In the genomic region with DNA sequence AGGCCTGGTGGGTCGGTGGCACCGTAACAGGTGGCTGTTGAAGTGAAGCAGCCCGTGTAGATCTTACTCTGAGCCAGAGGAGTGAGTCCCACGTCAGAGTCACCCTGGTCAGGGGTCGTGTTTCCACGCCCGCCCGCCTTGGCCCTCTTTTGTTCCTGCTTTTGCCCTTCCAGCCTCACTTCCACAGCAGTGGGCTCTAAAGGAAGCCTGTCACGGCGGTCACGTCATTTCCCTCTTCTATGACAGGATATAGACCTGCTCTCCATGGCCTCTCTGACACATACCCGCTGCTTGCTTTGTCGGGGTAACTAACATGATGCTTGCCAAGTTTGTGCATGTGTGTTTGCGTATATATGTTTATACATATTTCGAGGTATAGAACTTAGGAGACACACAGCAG, we compare ENCODE assay signal across 12 mouse cellular contexts. TPM values are rescaled to one million over a fixed set of nuclear protein-coding genes. Genes with fewer than 3 reads are reported as not detected.
A peak's percentile ranks its signal among the peaks of the same experiment; 100 is the strongest.
DNase-seq lines count a peak whose midpoint lies in the region; ATAC-seq and TF ChIP-seq lines count a peak whose summit lies in the region.
"Had no signal": no experiment of that assay in that cellular context is flagged by ENCODE, and none has a peak within 500 bp of the region (broad histone marks: within the 10 kb centered on the region; RNA-seq: fewer than 3 reads in every experiment).

No protein-coding gene starts in this region.

- peaks cover 5% of the 10 kb centered on the region for H3K36me3 ChIP-seq in forebrain, embryonic 12.5 days (replicated peaks)
- peaks cover 1% of the 10 kb centered on the region for H3K36me3 ChIP-seq in forebrain, embryonic 16.5 days (ENCODE audit: control insufficient read depth, insufficient read depth)
- H3K36me3 ChIP-seq in liver, adult 2 months (ENCODE audit: control insufficient read depth, insufficient read depth, low read length) = no peaks in the 10 kb centered on the region
- H3K36me3 ChIP-seq in liver, embryonic 11.5 days (ENCODE audit: control insufficient read depth, insufficient read depth, low read length) = no peaks in the 10 kb centered on the region; the same call in 1 of the 2 replicates
- peaks cover 7% of the 10 kb centered on the region; the same call in 1 of the 2 replicates for H3K36me3 ChIP-seq in heart, embryonic 16.5 days (ENCODE audit: control insufficient read depth, insufficient read depth)
- H3K36me3 ChIP-seq in megakaryocyte, embryonic 14.5 days (replicated peaks; ENCODE audit: low read length) = peaks cover 78% of the 10 kb centered on the region

- WGBS in forebrain, embryonic 12.5 days = 58% methylated on average over 15 of the region's 15 CpGs
- WGBS in forebrain, embryonic 16.5 days = 54% methylated on average over 15 of the region's 15 CpGs
- 72% methylated on average over 15 of the region's 15 CpGs for WGBS in liver, adult 2 months
- WGBS in liver, embryonic 11.5 days = 71% methylated on average over 15 of the region's 15 CpGs
- WGBS in heart, embryonic 16.5 days = 55% methylated on average over 15 of the region's 15 CpGs

- H3K9me3 ChIP-seq in forebrain, embryonic 12.5 days = no peaks in the 10 kb centered on the region
- no peaks in the 10 kb centered on the region; the same call in 1 of the 2 replicates for H3K9me3 ChIP-seq in forebrain, embryonic 16.5 days (ENCODE audit: control insufficient read depth, low read length)
- peaks cover 1% of the 10 kb centered on the region; the same call in 1 of the 2 replicates for H3K9me3 ChIP-seq in liver, embryonic 11.5 days (ENCODE audit: control insufficient read depth, low read length)
- H3K9me3 ChIP-seq in heart, embryonic 16.5 days (replicated peaks; ENCODE audit: control insufficient read depth, low read length) = peaks cover 1% of the 10 kb centered on the region; the same call in 1 of the 2 replicates
- peaks cover 7% of the 10 kb centered on the region for H3K9me3 ChIP-seq in megakaryocyte, embryonic 14.5 days
- H3K9me3 ChIP-seq: embryonic facial prominence, embryonic 13.5 days had no signal

- H3K4me2 ChIP-seq in forebrain, embryonic 12.5 days = no peak overlapping the region
- H3K4me2 ChIP-seq in forebrain, embryonic 16.5 days (ENCODE audit: low read length) = no peak overlapping the region
- no peak overlapping the region for H3K4me2 ChIP-seq in liver, embryonic 11.5 days
- no peak overlapping the region for H3K4me2 ChIP-seq in heart, embryonic 16.5 days (ENCODE audit: low read depth, low read length)
- H3K4me2 ChIP-seq: embryonic facial prominence, embryonic 13.5 days; midbrain, embryonic 11.5 days had no signal

- no peak overlapping the region for H3K4me3 ChIP-seq in forebrain, embryonic 12.5 days (replicated peaks)
- H3K4me3 ChIP-seq in forebrain, embryonic 16.5 days (replicated peaks; ENCODE audit: low read length) = no peak overlapping the region
- H3K4me3 ChIP-seq in liver, adult 2 months (ENCODE audit: insufficient read depth, low read depth, low read length) = no peak overlapping the region
- H3K4me3 ChIP-seq in liver, embryonic 11.5 days (ENCODE audit: low read depth, low read length) = no peak overlapping the region
- no peak overlapping the region for H3K4me3 ChIP-seq in heart, embryonic 16.5 days (ENCODE audit: low read length)
- H3K4me3 ChIP-seq in megakaryocyte, embryonic 14.5 days (replicated peaks) = peak overlapping the region; percentile 38
- H3K4me3 ChIP-seq: embryonic facial prominence, embryonic 13.5 days had no signal

- TF ChIP-seq POLR2A in liver, adult 2 months (IDR thresholded peaks at IDR 0.05; ENCODE audit: extremely low read depth, insufficient read depth, low read length) = no peak

- no peak for ATAC-seq in forebrain, embryonic 12.5 days (ENCODE audit: low FRiP score)
- ATAC-seq in forebrain, embryonic 16.5 days = no peak
- ATAC-seq in liver, embryonic 11.5 days (replicated peaks; ENCODE audit: low FRiP score) = no peak
- no peak for ATAC-seq in heart, embryonic 16.5 days (replicated peaks; ENCODE audit: extremely low read depth, insufficient read depth, low FRiP score)

- no peak for TF ChIP-seq CTCF in liver, adult 2 months (IDR thresholded peaks at IDR 0.05; ENCODE audit: low read depth, low read length)

- H3K9ac ChIP-seq in forebrain, embryonic 12.5 days = no peak overlapping the region
- H3K9ac ChIP-seq in forebrain, embryonic 16.5 days (replicated peaks; ENCODE audit: low read depth, low read length) = no peak overlapping the region
- no peak overlapping the region for H3K9ac ChIP-seq in liver, adult 2 months (ENCODE audit: low read depth, low read length)
- H3K9ac ChIP-seq in liver, embryonic 11.5 days (ENCODE audit: low read depth, low read length) = no peak overlapping the region
- H3K9ac ChIP-seq in heart, embryonic 16.5 days (ENCODE audit: low read length) = no peak overlapping the region
- H3K9ac ChIP-seq: embryonic facial prominence, embryonic 13.5 days had no signal

- H3K4me1 ChIP-seq in forebrain, embryonic 12.5 days = peaks cover 57% of the 10 kb centered on the region
- H3K4me1 ChIP-seq in forebrain, embryonic 16.5 days (replicated peaks; ENCODE audit: control insufficient read depth, insufficient read depth, low read length) = peaks cover 53% of the 10 kb centered on the region
- H3K4me1 ChIP-seq in liver, adult 2 months (ENCODE audit: control insufficient read depth, insufficient read depth, low read length) = peaks cover 2% of the 10 kb centered on the region; the same call in 1 of the 2 replicates
- peaks cover 36% of the 10 kb centered on the region for H3K4me1 ChIP-seq in liver, embryonic 11.5 days (replicated peaks; ENCODE audit: control insufficient read depth, insufficient read depth, low read length)
- H3K4me1 ChIP-seq in heart, embryonic 16.5 days (ENCODE audit: control insufficient read depth, insufficient read depth, low read length) = peaks cover 39% of the 10 kb centered on the region
- peaks cover 90% of the 10 kb centered on the region for H3K4me1 ChIP-seq in megakaryocyte, embryonic 14.5 days

- H3K27ac ChIP-seq in forebrain, embryonic 12.5 days = 0 out of 2 replicates have a peak overlapping the region, but pooled peaks have one; percentile 25
- no peak overlapping the region for H3K27ac ChIP-seq in forebrain, embryonic 16.5 days (ENCODE audit: low read length)
- peak overlapping the region; percentile 18; the same call in 1 of the 2 replicates for H3K27ac ChIP-seq in liver, adult 2 months (replicated peaks; ENCODE audit: insufficient read depth, low read depth, low read length)
- no peak overlapping the region; the same call in 1 of the 2 replicates for H3K27ac ChIP-seq in liver, embryonic 11.5 days (ENCODE audit: low read depth, low read length)
- peak overlapping the region; percentile 20 for H3K27ac ChIP-seq in heart, embryonic 16.5 days (ENCODE audit: low read length)
- H3K27ac ChIP-seq: embryonic facial prominence, embryonic 13.5 days had no signal

- no peaks in the 10 kb centered on the region for H3K27me3 ChIP-seq in forebrain, embryonic 12.5 days
- no peaks in the 10 kb centered on the region for H3K27me3 ChIP-seq in forebrain, embryonic 16.5 days (replicated peaks; ENCODE audit: control insufficient read depth, insufficient read depth, low read length)
- H3K27me3 ChIP-seq in liver, adult 2 months (ENCODE audit: control insufficient read depth, insufficient read depth, low read length) = no peaks in the 10 kb centered on the region
- H3K27me3 ChIP-seq in liver, embryonic 11.5 days (replicated peaks; ENCODE audit: control insufficient read depth, insufficient read depth, low read length) = no peaks in the 10 kb centered on the region
- no peaks in the 10 kb centered on the region for H3K27me3 ChIP-seq in heart, embryonic 16.5 days (ENCODE audit: control insufficient read depth, insufficient read depth, low read length)
- no peaks in the 10 kb centered on the region for H3K27me3 ChIP-seq in megakaryocyte, embryonic 14.5 days (replicated peaks)
- H3K27me3 ChIP-seq: embryonic facial prominence, embryonic 13.5 days had no signal

- peaks cover under 1% of the 10 kb centered on the region; the same call in 1 of the 2 replicates for H3K79me2 ChIP-seq in liver, adult 2 months (ENCODE audit: control insufficient read depth, insufficient read depth, low read length)

- DNase-seq in liver, adult 2 months (ENCODE audit: extremely low read depth, low read depth, low spot score) = no peak
- no peak for DNase-seq in liver, embryonic 11.5 days (ENCODE audit: low spot score)
- DNase-seq in cerebellum, postnatal 4 days (ENCODE audit: low spot score in 2 of 2) = no peak
- DNase-seq in adrenal gland, adult 18-20 months (ENCODE audit: low spot score in 2 of 2) = no peak
- DNase-seq: right cerebral cortex, postnatal 14 days; thymus, postnatal 14 days had no signal

RNA-seq across cellular contexts. Expression of gene Fyn, which starts 17.5 kb away (rescaled TPM):
- polyA plus RNA-seq in forebrain, embryonic 12.5 days (2016; fragmentation: Nextera tagmentation; extraction: Ambion mirVana) = 62.0 and 63.4 TPM in 2 replicates
- 74.4 and 75.7 TPM in 2 replicates for polyA plus RNA-seq in forebrain, embryonic 16.5 days (2015; fragmentation: Nextera tagmentation; extraction: Ambion mirVana)
- 5.6 and 7.2 TPM in 2 replicates for total RNA-seq in liver, adult 2 months (2014; rRNA removed)
- polyA plus RNA-seq in liver, adult 2 months (2012; rRNA removed) = 2.7 and 4.4 TPM in 2 replicates
- polyA plus RNA-seq in liver, embryonic 11.5 days (2014; fragmentation: Nextera tagmentation; extraction: Ambion mirVana) = 19.3 and 20.4 TPM in 2 replicates
- 14.6 and 15.0 TPM in 2 replicates for polyA plus RNA-seq in heart, embryonic 16.5 days (2015; fragmentation: Nextera tagmentation; extraction: Ambion mirVana)
- polyA plus RNA-seq in megakaryocyte, embryonic 14.5 days (2012; ENCODE audit: insufficient read depth, low replicate concordance) = 43.3 and 55.0 TPM in 2 replicates
- 10 to 100 TPM; 41.4 to 46.2 TPM for total RNA-seq in adrenal gland, adult 18-20 months (2021)

Comparison
In these comparisons a context has a peak if more than half of its experiments do, and no peak if none do; other contexts are left out.
1. H3K27ac ChIP-seq: peak in forebrain, embryonic 12.5 days (single experiment), liver, adult 2 months (single experiment) and heart, embryonic 16.5 days (single experiment); none in forebrain, embryonic 16.5 days (single experiment) and liver, embryonic 11.5 days (single experiment).